Mouse (Mus musculus): Measurements from ENCODE around the gene Scel. TPM values are rescaled to one million over a fixed set of nuclear protein-coding genes. Genes with fewer than 3 reads are reported as not detected.

The Scel gene
- total and polyA plus RNA-seq, 2 experiments from 2014 or later, result 0.35 to 0.42 TPM

GRCm38 (mm10) chr14:103545734-103546133 lies 32.6 kb downstream of the Scel start:
- Histone ChIP-seq H3K36me3 (ENCODE audit: insufficient read depth, low read length) (no peaks in the 10 kb centered on the region), H3K9ac (replicated peaks; ENCODE audit: low read length) (no peak overlapping the region), H3K4me1 (ENCODE audit: insufficient read depth, low read length) (no peaks in the 10 kb centered on the region), H3K4me2 (ENCODE audit: low read depth, low read length) (peak overlapping the region; percentile 17), H3K4me3 (ENCODE audit: low read length) (no peak overlapping the region), H3K9me3 (ENCODE audit: low read length) (no peaks in the 10 kb centered on the region), H3K27ac (no peak overlapping the region), H3K27me3 (ENCODE audit: insufficient read depth, low read length) (no peaks in the 10 kb centered on the region)
- peak; percentile 51 for DNase-seq (ENCODE audit: low spot score)
- ATAC-seq, result peak; percentile 33; the same call in 1 of the 2 replicates
- 26% methylated on average over 8 of the region's 8 CpGs for WGBS
- TF ChIP-seq CTCF (IDR thresholded peaks at IDR 0.05; ENCODE audit: low read depth), result no peak

DNA sequence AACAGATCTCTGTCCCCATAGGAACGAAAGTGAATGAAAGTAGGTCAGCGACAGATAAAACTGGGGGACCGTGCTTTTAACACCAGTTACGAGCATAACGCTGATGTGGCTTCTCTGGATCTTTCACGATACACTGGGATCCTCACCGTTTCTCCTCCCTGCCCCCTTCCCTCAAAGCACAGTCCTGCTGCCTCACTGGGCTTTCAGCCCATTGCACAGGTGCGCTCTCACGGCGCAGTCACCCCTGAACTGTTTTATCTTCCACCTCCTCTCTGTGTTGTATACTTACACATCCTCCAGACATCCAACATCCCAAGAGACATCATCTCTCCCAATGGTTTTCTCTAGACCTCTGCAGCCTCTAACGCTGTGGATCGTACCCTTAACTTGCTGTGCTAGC lies 33.1 kb downstream of the Scel start:
- no peaks in the 10 kb centered on the region for H3K4me1 ChIP-seq (ENCODE audit: insufficient read depth, low read length)
- no peak for TF ChIP-seq CTCF (IDR thresholded peaks at IDR 0.05; ENCODE audit: low read depth)
- peak overlapping the region; percentile 17 for H3K4me2 ChIP-seq (ENCODE audit: low read depth, low read length)
- no peaks in the 10 kb centered on the region for H3K36me3 ChIP-seq (ENCODE audit: insufficient read depth, low read length)
- ATAC-seq (0 out of 2 replicates have a peak, but pooled peaks have one; percentile 13), DNase-seq (ENCODE audit: low spot score) (peak; percentile 20)
- H3K4me3 ChIP-seq (ENCODE audit: low read length), result no peak overlapping the region
- no peaks in the 10 kb centered on the region for H3K9me3 ChIP-seq (ENCODE audit: low read length)
- 58% methylated on average over 12 of the region's 12 CpGs for WGBS
- H3K9ac ChIP-seq (replicated peaks; ENCODE audit: low read length), result no peak overlapping the region
- H3K27me3 ChIP-seq (ENCODE audit: insufficient read depth, low read length), result no peaks in the 10 kb centered on the region
- H3K27ac ChIP-seq, result no peak overlapping the region

- TF ChIP-seq CTCF (IDR thresholded peaks at IDR 0.05; ENCODE audit: low read depth), result no peak
- DNase-seq (ENCODE audit: low spot score) (no peak), ATAC-seq (no peak)
- Histone ChIP-seq H3K27me3 (ENCODE audit: insufficient read depth, low read length) (no peaks in the 10 kb centered on the region), H3K36me3 (ENCODE audit: insufficient read depth, low read length) (no peaks in the 10 kb centered on the region), H3K9ac (replicated peaks; ENCODE audit: low read length) (no peak overlapping the region), H3K4me1 (ENCODE audit: insufficient read depth, low read length) (0 out of 2 replicates have a peak, but pooled peaks cover 3% of the 10 kb centered on the region), H3K9me3 (ENCODE audit: low read length) (no peaks in the 10 kb centered on the region), H3K27ac (no peak overlapping the region), H3K4me2 (ENCODE audit: low read depth, low read length) (no peak overlapping the region), H3K4me3 (ENCODE audit: low read length) (no peak overlapping the region)
- WGBS, result 70% methylated on average over 6 of the region's 6 CpGs
Observed at GRCm38 (mm10) chr14:103548220-103548619, 35.1 kb downstream of the Scel start.

DNA sequence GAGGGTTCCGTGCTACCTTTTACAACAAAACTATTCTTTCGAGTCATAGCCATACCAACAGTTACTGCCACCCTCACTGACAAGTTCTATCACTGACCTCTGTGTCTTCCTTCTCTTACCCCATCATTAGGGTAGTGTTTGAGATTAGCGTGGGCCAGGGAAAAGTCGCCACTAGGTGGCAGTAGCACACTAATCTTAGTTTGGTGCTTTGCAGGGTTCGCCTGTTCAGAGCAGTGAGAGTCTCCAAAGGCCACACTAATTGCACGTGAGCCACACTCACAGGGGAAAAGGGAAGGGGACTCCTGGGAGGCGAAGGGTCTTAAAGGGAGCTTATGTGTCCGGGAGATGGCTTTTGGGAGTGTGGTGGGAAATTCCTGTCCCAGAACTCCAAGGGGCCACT lies 37.3 kb downstream of the Scel start:
- Histone ChIP-seq H3K4me3 (ENCODE audit: low read length) (no peak overlapping the region), H3K27ac (no peak overlapping the region), H3K9ac (replicated peaks; ENCODE audit: low read length) (no peak overlapping the region), H3K27me3 (ENCODE audit: insufficient read depth, low read length) (no peaks in the 10 kb centered on the region), H3K4me1 (ENCODE audit: insufficient read depth, low read length) (0 out of 2 replicates have a peak, but pooled peaks cover 3% of the 10 kb centered on the region), H3K4me2 (ENCODE audit: low read depth, low read length) (no peak overlapping the region), H3K36me3 (ENCODE audit: insufficient read depth, low read length) (no peaks in the 10 kb centered on the region), H3K9me3 (ENCODE audit: low read length) (no peaks in the 10 kb centered on the region)
- ATAC-seq (peak; percentile 80), DNase-seq (ENCODE audit: low spot score) (peak; percentile 93)
- TF ChIP-seq CTCF (IDR thresholded peaks at IDR 0.05; ENCODE audit: low read depth), result peak; percentile 93
- 17% methylated on average over 8 of the region's 8 CpGs for WGBS

- 0 out of 2 replicates have a peak, but pooled peaks cover 3% of the 10 kb centered on the region for H3K4me1 ChIP-seq (ENCODE audit: insufficient read depth, low read length)
- 78% methylated on average over 10 of the region's 10 CpGs for WGBS
- ATAC-seq, result peak; percentile 27
- H3K9me3 ChIP-seq (ENCODE audit: low read length), result no peaks in the 10 kb centered on the region
- no peak for TF ChIP-seq CTCF (IDR thresholded peaks at IDR 0.05; ENCODE audit: low read depth)
- DNase-seq (ENCODE audit: low spot score), result no peak
- H3K27ac ChIP-seq, result no peak overlapping the region
- H3K27me3 ChIP-seq (ENCODE audit: insufficient read depth, low read length), result no peaks in the 10 kb centered on the region
- no peak overlapping the region for H3K4me2 ChIP-seq (ENCODE audit: low read depth, low read length)
- no peak overlapping the region for H3K4me3 ChIP-seq (ENCODE audit: low read length)
- no peak overlapping the region for H3K9ac ChIP-seq (replicated peaks; ENCODE audit: low read length)
- no peaks in the 10 kb centered on the region for H3K36me3 ChIP-seq (ENCODE audit: insufficient read depth, low read length)
Observed at GRCm38 (mm10) chr14:103550921-103551320, 37.8 kb downstream of the Scel start.

DNA sequence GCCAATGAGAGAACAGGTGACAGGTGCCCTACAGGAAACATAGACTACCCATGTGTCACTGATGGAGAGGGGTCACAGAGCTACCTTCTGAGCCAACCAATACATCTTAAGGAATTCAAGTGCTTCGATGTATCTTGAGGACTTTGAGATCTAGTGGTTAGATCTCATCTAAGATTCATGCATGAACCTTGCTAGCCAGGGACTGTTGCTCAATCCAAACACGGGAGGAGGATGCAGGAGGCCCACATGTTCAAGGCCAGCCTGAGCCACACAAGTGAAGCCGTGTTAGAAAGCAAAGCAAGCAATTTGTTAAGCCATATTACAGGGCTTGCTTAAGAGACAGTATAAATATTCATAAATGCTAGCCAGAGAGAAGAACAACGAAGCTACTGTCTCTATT lies 38.8 kb downstream of the Scel start:
- no peak overlapping the region for H3K4me2 ChIP-seq (ENCODE audit: low read depth, low read length)
- peak overlapping the region; percentile 20; the same call in 1 of the 2 replicates for H3K27ac ChIP-seq
- H3K4me3 ChIP-seq (ENCODE audit: low read length), result no peak overlapping the region
- no peak for DNase-seq (ENCODE audit: low spot score)
- ATAC-seq, result no peak; the same call in 1 of the 2 replicates
- WGBS, result 46% methylated on average over 4 of the region's 4 CpGs
- no peaks in the 10 kb centered on the region for H3K27me3 ChIP-seq (ENCODE audit: insufficient read depth, low read length)
- no peaks in the 10 kb centered on the region for H3K9me3 ChIP-seq (ENCODE audit: low read length)
- H3K36me3 ChIP-seq (ENCODE audit: insufficient read depth, low read length), result no peaks in the 10 kb centered on the region
- H3K4me1 ChIP-seq (ENCODE audit: insufficient read depth, low read length), result 0 out of 2 replicates have a peak, but pooled peaks cover 3% of the 10 kb centered on the region
- no peak for TF ChIP-seq CTCF (IDR thresholded peaks at IDR 0.05; ENCODE audit: low read depth)
- H3K9ac ChIP-seq (replicated peaks; ENCODE audit: low read length), result no peak overlapping the region

- no peak overlapping the region for H3K9ac ChIP-seq (replicated peaks; ENCODE audit: low read length)
- H3K27me3 ChIP-seq (ENCODE audit: insufficient read depth, low read length), result no peaks in the 10 kb centered on the region
- ATAC-seq (peak; percentile 31; the same call in 1 of the 2 replicates), DNase-seq (ENCODE audit: low spot score) (peak; percentile 64)
- WGBS, result 54% methylated on average over 4 of the region's 4 CpGs
- no peaks in the 10 kb centered on the region for H3K36me3 ChIP-seq (ENCODE audit: insufficient read depth, low read length)
- no peak overlapping the region for H3K4me2 ChIP-seq (ENCODE audit: low read depth, low read length)
- TF ChIP-seq CTCF (IDR thresholded peaks at IDR 0.05; ENCODE audit: low read depth), result no peak
- no peaks in the 10 kb centered on the region for H3K9me3 ChIP-seq (ENCODE audit: low read length)
- H3K4me3 ChIP-seq (ENCODE audit: low read length), result no peak overlapping the region
- 0 out of 2 replicates have a peak, but pooled peaks cover 3% of the 10 kb centered on the region for H3K4me1 ChIP-seq (ENCODE audit: insufficient read depth, low read length)
- H3K27ac ChIP-seq, result peak overlapping the region; percentile 20; the same call in 1 of the 2 replicates
Observed at GRCm38 (mm10) chr14:103552379-103552778, 39.2 kb downstream of the Scel start.

Measured in hindbrain, postnatal 0 days (tissue).